Mouse (Mus musculus) MEL (cell line): ENCODE data around the gene Gm10717.
"Not testable (repeated sequence)": the region's sequence is repeated elsewhere in the genome, so short reads cannot be mapped to it uniquely, and the experiment has no call there.

Experiments used
- CTCF ChIP-seq, 3 experiments: IDR thresholded peaks in 2 of 3; conservative IDR thresholded peaks in 1 of 3; 2 replicates each; pipeline ENCODE4 v1.5.1; 2011 to 2012; ENCODE audit warnings: low read length in 3 of 3, low read depth in 2 of 3, mild to moderate bottlenecking in 2 of 3, improper control_type of control experiment in 1 of 3, inconsistent platforms in 1 of 3, mixed read lengths in 1 of 3, moderate library complexity in 1 of 3; ENCODE audit not compliant: control insufficient read depth in 1 of 3, insufficient read depth in 1 of 3, poor library complexity in 1 of 3, severe bottlenecking in 1 of 3
- MAZ ChIP-seq: IDR thresholded peaks from 2 replicates; pipeline ENCODE4 v1.6.1; 2012; ENCODE audit warnings: low read depth, mild to moderate bottlenecking, inconsistent platforms, low read length, improper control_type of control experiment

DNA sequence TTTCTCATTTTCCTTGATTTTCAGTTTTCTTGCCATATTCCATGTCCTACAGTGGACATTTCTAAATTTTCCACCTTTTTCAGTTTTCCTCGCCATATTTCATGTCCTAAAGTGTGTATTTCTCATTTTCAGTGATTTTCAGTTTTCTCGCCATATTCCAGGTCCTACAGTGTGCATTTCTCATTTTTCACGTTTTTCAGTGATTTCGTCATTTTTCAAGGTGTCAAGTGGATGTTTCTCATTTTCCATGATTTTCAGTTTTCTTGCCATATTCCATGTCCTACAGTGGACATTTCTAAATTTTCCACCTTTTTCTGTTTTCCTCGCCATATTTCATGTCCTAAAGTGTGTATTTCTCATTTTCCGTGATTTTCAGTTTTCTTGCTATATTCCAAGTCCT lies 436 bp downstream of the Gm10717 start:
- not testable (repeated sequence) for TF ChIP-seq MAZ; CTCF (IDR thresholded peaks at IDR 0.05 in 2 of 3, conservative IDR thresholded peaks at IDR 0.05 in 1 of 3; ENCODE audit: control insufficient read depth in 1 of 3, insufficient read depth in 1 of 3, low read depth in 2 of 3, low read length in 3 of 3, poor library complexity in 1 of 3, severe bottlenecking in 1 of 3)
